8 mouse cellular contexts compared by ENCODE assay signal in the genomic region with DNA sequence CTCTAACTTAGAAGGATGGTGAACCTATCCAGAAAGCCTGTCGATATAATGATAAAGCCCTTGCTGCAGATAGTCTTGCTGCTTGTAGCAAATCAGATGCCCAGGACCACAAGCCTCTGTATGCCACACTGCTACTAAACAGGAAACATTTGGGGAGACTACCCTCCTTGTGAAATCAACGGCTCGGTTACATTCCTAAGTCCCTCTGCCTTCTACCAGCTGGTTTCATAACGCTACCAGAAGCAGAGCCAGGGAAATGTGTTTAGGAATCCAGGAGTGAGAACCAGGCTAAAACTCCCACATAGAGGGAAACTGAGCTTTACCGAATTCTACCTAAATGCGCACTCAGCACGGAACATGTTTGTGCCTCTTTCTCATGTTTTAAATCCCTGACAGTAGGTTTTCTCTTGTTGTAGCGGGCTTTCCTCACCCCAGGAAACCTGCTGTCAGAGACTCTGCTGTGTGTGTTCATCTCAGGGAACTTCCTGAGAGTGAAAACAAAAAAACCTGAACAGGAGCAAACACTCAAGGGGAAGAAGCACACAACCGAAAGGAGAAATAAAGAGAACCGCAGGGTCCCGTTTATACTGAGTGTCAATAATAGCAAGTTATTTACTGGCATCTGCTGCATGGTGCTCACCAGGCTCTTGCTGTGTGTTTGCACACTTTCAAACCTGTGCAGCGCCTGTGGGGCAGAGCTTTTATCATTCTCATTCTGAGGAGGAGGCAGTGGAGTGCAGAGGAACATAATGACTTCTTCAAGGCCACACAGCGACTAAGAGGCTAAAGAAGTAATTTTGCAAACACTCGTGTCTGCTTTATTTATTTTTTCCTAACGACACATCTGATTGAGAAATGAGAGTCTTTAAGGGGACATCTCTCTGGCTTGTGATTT. TPM values are rescaled to one million over a fixed set of nuclear protein-coding genes. Genes with fewer than 3 reads are reported as not detected.
DNase-seq lines count a peak whose midpoint lies in the region; ATAC-seq lines count a peak whose summit lies in the region.

No protein-coding gene starts in this region.

- ATAC-seq in heart, embryonic 13.5 days (ENCODE audit: extremely low read depth, insufficient number of reproducible peaks, low FRiP score, low TSS enrichment), result no peak
- no peak for ATAC-seq in intestine, embryonic 14.5 days (replicated peaks; ENCODE audit: low FRiP score, low TSS enrichment, low read depth)
- ATAC-seq in stomach, embryonic 16.5 days (ENCODE audit: insufficient read depth, low FRiP score), result no peak

- no peaks in the 10 kb centered on the region for H3K9me3 ChIP-seq in heart, embryonic 13.5 days
- H3K9me3 ChIP-seq in intestine, embryonic 14.5 days (ENCODE audit: control insufficient read depth, low read length), result no peaks in the 10 kb centered on the region
- no peaks in the 10 kb centered on the region for H3K9me3 ChIP-seq in stomach, embryonic 16.5 days (replicated peaks; ENCODE audit: control insufficient read depth, low read length)

- intact Hi-C loops in heart, postnatal 14 days (cut with DNase I), result no loop called here

- H3K4me2 ChIP-seq in heart, embryonic 13.5 days, result peak overlapping the region; percentile 58
- H3K4me2 ChIP-seq in intestine, embryonic 14.5 days (ENCODE audit: low read length), result 0 out of 2 replicates have a peak overlapping the region, but pooled peaks have one; percentile 9
- peak overlapping the region; percentile 35 for H3K4me2 ChIP-seq in stomach, embryonic 16.5 days (ENCODE audit: low read depth, low read length)

- H3K27ac ChIP-seq in heart, embryonic 13.5 days (replicated peaks), result no peak overlapping the region
- no peak overlapping the region for H3K27ac ChIP-seq in intestine, embryonic 14.5 days (ENCODE audit: low read depth)
- H3K27ac ChIP-seq in stomach, embryonic 16.5 days (ENCODE audit: low read length), result no peak overlapping the region

- peaks cover 11% of the 10 kb centered on the region; the same call in 1 of the 2 replicates for H3K27me3 ChIP-seq in heart, embryonic 13.5 days (replicated peaks)
- H3K27me3 ChIP-seq in intestine, embryonic 14.5 days (replicated peaks; ENCODE audit: control insufficient read depth, insufficient read depth, low read length), result peaks cover 1% of the 10 kb centered on the region; the same call in 1 of the 2 replicates
- no peaks in the 10 kb centered on the region for H3K27me3 ChIP-seq in stomach, embryonic 16.5 days (ENCODE audit: control insufficient read depth, insufficient read depth, low read length)

- no peak overlapping the region for H3K9ac ChIP-seq in heart, embryonic 13.5 days
- H3K9ac ChIP-seq in intestine, embryonic 14.5 days (ENCODE audit: low read length), result no peak overlapping the region
- no peak overlapping the region for H3K9ac ChIP-seq in stomach, embryonic 16.5 days (ENCODE audit: low read length)

- DNase-seq in heart, postnatal 14 days, result no peak
- peak; percentile 37 for DNase-seq in right cerebral cortex, postnatal 25 days
- DNase-seq in right cerebral cortex, postnatal 36 days (ENCODE audit: low spot score in 2 of 2), result no peak
- DNase-seq in intestine, embryonic 14.5 days (ENCODE audit: low spot score), result no peak
- DNase-seq in urinary bladder, postnatal 25 days (ENCODE audit: low spot score), result no peak
- no peak for DNase-seq in MN1 (ENCODE audit: low spot score)

- no peaks in the 10 kb centered on the region for H3K36me3 ChIP-seq in heart, embryonic 13.5 days
- H3K36me3 ChIP-seq in intestine, embryonic 14.5 days (ENCODE audit: control insufficient read depth, insufficient read depth, low read length), result no peaks in the 10 kb centered on the region
- H3K36me3 ChIP-seq in stomach, embryonic 16.5 days (ENCODE audit: control insufficient read depth, insufficient read depth, low read length), result no peaks in the 10 kb centered on the region

- peak overlapping the region; percentile 13 for H3K4me3 ChIP-seq in heart, embryonic 13.5 days
- no peak overlapping the region for H3K4me3 ChIP-seq in intestine, embryonic 14.5 days (ENCODE audit: low read depth, low read length)
- H3K4me3 ChIP-seq in stomach, embryonic 16.5 days (replicated peaks; ENCODE audit: low read length), result 0 out of 2 replicates have a peak overlapping the region, but pooled peaks have one; percentile 6

- 31% methylated on average over 15 of the region's 15 CpGs for WGBS in heart, embryonic 13.5 days
- WGBS in intestine, embryonic 14.5 days, result 30% methylated on average over 15 of the region's 15 CpGs
- 27% methylated on average over 15 of the region's 15 CpGs for WGBS in stomach, embryonic 16.5 days

- H3K4me1 ChIP-seq in heart, embryonic 13.5 days, result peaks cover 11% of the 10 kb centered on the region
- peaks cover 14% of the 10 kb centered on the region for H3K4me1 ChIP-seq in intestine, embryonic 14.5 days (replicated peaks; ENCODE audit: control insufficient read depth, insufficient read depth, low read length)
- peaks cover 13% of the 10 kb centered on the region for H3K4me1 ChIP-seq in stomach, embryonic 16.5 days (ENCODE audit: control insufficient read depth, insufficient read depth, low read length)

RNA-seq across cellular contexts. Expression of a gene that starts 30.8 kb away (rescaled TPM):
- polyA plus RNA-seq in heart, embryonic 13.5 days (2015; fragmentation: Nextera tagmentation; extraction: Ambion mirVana), result 6.6 and 8.7 TPM in 2 replicates
- total RNA-seq in heart, postnatal 14 days (2021), result 1 to 10 TPM; 6.5 to 7.2 TPM
- polyA plus RNA-seq in intestine, embryonic 14.5 days (2014; fragmentation: Nextera tagmentation; extraction: Ambion mirVana), result 14.2 and 16.5 TPM in 2 replicates
- polyA plus RNA-seq in stomach, embryonic 16.5 days (2015; fragmentation: Nextera tagmentation; extraction: Ambion mirVana), result 15.3 and 15.9 TPM in 2 replicates

RNA-seq across cellular contexts. Expression of a gene that starts 57.3 kb away (rescaled TPM):
- polyA plus RNA-seq in heart, embryonic 13.5 days (2015; fragmentation: Nextera tagmentation; extraction: Ambion mirVana), result 8.7 and 9.5 TPM in 2 replicates
- total RNA-seq in heart, postnatal 14 days (2021), result 1 to 10 TPM; 5.9 to 7.4 TPM
- polyA plus RNA-seq in intestine, embryonic 14.5 days (2014; fragmentation: Nextera tagmentation; extraction: Ambion mirVana), result 9.5 and 10.3 TPM in 2 replicates
- 10.8 and 11.5 TPM in 2 replicates for polyA plus RNA-seq in stomach, embryonic 16.5 days (2015; fragmentation: Nextera tagmentation; extraction: Ambion mirVana)
